Mouse (Mus musculus) G1E-ER4 (cell line): ENCODE data around the gene Ifrd2. TPM values are rescaled to one million over a fixed set of nuclear protein-coding genes. Genes with fewer than 3 reads are reported as not detected.
A peak's percentile ranks its signal among the peaks of the same experiment; 100 is the strongest.

Experiments used
- GATA1 ChIP-seq: IDR thresholded peaks from one replicate; pipeline ENCODE4 v1.8.0; 2012; ENCODE audit warnings: low read length, inconsistent platforms
- polyA plus RNA-seq: library from polyadenylated mRNA; stranded (reverse); fragments of >175 nt; gene quantifications from 2 replicates; pipeline ENCODE4 v1.2.3, GENCODE M21; 2012

Ifrd2 gene
- 131 and 135 TPM in 2 replicates for polyA plus RNA-seq

DNA sequence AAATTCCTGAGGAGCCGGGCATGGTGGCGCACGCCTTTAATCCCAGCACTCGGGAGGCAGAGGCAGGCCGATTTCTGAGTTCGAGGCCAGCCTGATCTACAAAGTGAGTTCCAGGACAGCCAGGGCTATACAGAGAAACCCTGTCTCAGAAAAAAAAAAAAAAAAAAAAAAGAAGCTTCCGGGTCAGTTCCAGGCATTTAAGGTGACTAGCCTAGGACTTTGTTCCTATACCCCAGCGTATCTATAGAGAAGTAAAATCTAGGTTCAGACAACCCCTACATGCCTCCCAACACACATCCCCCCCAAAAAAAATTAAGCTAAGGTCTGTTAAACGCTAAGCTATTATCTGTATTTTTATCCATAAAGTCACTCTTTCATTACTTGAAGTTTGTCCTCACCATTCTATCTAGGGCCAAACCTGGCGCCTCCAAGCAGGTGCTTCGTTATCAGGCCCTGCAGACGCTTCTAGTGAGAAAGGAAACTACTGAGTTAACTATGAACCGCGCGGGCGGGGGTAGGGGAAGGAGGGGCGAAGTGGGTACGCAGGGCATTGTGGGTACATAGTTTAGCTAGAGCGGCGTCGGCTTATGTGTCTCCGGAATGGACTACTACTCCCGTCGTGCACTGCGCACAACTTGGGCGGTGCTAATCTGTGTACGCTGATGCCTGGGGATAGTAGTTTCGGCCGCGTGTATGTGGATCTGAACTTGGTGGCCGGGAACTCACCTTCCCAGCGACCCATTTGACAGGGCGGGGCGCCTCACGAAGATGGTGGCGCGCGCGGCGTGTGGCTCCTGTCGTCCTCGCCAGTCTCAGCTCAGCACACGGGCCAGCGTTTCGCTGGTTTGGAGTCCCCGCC lies at the start of gene Ifrd2:
Gene Ifrd2, plus strand, starts transcription at position 669 of the 859 bp plus-strand sequence.
- TF ChIP-seq GATA1 = peak; percentile 23

DNA sequence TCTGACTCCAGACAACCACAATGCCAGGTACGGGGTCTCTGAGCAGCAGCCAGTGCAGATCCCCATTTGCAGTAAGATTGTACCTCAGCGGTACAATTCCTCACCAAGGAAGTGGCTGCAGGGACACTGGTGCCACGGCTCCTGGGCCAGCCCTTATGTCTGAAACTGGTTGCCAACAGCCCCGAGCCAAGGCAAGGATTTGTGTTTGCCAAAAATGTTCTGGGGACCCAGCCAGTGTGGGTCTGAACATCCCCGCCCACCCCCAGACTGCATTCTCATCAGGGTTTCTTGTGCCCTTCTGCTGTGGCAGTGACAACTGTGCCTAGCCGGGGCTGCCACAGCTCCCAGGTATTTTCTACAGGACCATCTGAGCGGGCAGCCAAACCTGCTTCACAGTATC lies 49.2 kb upstream of the Ifrd2 start:
- TF ChIP-seq GATA1 = no peak

DNA sequence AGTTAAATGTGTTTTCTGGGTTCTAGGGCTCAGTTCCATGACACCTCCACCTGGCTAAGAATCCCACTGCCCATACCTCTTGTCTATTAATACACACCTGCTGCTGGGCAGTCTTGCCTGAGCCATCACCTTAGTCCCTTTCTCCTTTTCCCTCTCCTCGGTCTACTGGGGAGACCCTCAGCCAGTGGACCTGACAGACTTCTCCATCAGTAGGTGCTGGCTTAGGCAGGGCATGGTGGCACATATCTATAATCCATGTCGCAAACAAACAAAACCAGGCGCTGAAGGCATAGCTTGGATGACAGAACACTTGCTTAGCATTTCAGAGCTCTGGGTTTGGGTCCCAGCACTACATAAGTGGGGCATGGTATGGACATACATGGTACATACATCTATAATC lies 48.7 kb upstream of the Ifrd2 start:
- no peak for TF ChIP-seq GATA1

DNA sequence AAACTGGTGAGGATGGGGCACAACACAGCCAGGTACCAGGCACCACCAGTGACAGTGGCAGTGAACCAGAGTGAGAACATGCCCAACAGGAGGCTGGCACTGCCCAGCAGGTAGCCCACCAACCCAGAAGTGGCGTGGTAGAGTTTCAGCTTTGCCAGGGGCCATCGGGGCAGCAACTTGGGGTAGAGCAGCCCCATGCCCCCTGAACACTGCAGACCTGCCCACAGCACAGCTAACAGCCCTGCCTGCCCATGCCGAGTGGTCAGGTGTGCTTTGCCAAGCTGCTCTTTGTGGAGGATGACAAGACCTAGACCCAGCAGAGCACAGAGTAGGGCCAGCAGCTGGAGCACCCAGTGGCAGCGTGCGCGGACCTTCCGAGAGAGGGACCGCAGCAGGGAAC lies 47.5 kb upstream of the Ifrd2 start:
- no peak for TF ChIP-seq GATA1

DNA sequence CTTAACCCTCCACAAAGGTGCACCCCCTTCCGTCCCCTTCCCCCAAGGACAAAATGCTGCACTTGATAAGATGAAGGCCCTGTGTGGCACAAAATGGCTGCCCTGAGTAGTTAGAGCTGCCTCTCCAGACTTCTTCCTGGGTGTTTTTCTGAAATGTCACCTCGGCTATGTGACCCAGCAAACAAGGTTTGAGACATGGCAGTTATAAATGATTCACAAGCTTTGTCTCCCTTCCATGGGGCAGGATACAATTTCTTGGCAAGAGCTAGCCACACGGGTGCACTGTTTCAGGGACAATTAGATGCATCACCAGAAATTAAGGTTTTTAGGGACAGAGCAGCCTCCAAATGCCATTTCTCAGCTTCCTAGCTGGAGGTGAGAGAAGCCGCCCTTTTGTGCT lies 47.0 kb upstream of the Ifrd2 start:
- TF ChIP-seq GATA1 = no peak

DNA sequence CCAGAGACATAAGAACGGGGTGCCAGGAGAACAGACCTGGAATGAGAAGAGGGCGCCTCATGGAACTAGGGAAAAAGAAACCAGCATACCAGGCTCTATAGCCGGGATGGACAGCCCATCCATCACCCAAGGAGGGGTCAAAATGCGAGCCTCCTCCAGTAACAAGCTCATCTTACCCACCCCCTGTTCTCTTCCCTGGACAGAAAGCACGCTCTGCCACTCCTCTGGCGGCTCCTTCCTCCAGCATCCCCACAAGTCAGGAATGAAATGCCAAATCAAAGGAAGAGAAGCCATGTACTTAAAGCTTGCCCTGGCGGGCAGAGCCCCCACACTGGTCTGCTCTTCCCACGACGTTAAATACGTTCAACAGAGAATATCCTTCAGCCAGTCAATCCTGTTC lies 46.4 kb upstream of the Ifrd2 start:
- TF ChIP-seq GATA1 = no peak

DNA sequence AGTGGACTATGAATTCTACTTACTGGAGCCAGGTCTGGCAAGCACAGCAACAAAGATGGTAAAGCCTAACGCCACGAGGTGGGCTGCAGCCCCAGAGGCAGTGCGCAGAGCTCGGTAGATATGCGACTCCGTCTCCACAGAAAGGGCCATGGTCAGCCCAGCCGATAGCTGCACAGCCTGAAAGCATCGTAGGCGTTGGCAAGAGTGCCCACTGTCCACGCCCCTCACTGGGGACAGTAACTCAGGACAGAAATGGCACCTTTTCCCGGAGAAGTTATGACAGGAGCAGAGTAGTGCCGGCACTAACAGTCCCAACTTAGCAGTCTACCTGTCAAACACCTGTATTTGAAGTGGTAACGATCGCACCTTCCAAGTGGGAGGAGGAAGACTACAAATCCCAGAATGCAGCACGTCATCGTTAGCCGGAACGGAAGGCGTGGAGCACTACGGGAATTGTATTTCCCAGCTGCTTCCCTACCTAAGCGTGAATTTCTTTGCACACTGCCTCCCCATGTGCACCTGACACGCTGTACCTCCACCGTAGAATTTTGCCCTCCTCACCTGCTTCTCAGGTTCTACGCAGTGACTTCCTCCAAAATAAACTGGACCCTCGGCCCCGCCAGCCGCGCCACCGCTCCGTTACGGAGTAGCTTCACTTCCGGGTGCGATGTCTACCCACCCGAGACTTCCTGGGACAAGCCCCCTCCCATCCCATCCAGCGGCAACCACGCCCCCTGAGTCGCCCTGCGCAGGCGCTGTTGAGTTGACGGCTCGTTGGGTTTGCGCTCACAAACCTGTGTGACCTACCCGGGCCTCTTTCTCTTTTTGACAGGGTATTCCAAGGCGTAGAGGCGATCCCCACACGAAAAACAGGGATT lies 45.7 kb upstream of the Ifrd2 start, which contains the start of the genes Cyb561d2 and Nprl2:
Gene Cyb561d2, minus strand, starts transcription at position 720 of the 878 bp plus-strand sequence.
Gene Nprl2, plus strand, starts transcription at position 753 of the 878 bp plus-strand sequence.
- no peak for TF ChIP-seq GATA1

DNA sequence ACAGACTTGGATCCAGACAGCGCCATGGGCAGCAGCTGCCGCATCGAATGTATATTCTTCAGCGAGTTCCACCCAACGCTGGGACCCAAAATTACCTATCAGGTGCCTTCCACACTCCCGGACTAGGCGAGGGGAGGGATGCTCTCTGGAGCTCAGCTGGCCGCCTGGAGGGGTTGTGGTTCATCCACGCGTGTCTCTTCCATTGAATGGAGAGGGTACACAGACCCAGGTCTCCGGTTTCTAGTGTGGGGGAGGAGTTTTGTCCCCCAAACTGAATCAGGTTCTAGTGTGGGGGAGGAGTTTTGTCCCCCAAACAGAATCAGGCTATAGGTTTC lies 45.1 kb upstream of the Ifrd2 start:
- TF ChIP-seq GATA1 = no peak

DNA sequence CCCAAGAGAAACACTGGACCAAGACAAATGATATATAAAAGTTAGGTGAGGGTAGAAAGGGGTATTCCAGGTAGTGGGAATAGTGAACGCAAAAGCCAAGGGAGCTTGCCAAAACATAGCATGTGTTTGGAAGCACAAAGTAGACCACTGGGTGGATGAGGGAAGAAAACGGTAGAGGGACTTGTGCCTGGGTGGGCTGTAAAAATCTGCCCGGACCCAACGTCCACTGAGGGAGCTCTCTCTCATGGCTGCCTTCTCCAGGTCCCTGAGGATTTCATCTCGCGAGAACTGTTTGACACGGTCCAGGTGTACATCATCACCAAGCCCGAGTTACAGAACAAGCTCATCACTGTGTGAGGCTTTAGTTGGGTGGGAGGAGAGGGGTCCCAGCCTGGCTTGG lies 44.7 kb upstream of the Ifrd2 start:
- no peak for TF ChIP-seq GATA1

DNA sequence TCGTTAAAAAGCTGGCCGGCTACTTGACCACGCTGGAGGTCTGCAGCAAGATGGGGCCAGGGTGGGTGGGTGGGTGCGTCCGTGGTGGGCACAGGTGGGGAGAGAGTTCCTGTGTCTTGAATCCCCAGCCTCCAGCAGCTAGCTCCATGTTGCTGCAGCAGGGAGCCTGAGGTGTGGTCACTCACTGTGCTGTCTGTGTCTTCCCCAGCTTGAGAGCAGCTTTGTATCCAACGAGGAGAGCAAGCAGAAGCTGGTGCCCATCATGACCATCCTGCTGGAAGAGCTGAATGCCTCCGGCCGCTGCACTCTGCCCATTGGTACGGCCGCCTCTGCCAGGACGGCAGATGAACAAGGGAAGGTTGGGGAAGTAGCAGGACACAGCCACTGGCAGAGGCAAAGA lies 44.1 kb upstream of the Ifrd2 start:
- no peak for TF ChIP-seq GATA1

DNA sequence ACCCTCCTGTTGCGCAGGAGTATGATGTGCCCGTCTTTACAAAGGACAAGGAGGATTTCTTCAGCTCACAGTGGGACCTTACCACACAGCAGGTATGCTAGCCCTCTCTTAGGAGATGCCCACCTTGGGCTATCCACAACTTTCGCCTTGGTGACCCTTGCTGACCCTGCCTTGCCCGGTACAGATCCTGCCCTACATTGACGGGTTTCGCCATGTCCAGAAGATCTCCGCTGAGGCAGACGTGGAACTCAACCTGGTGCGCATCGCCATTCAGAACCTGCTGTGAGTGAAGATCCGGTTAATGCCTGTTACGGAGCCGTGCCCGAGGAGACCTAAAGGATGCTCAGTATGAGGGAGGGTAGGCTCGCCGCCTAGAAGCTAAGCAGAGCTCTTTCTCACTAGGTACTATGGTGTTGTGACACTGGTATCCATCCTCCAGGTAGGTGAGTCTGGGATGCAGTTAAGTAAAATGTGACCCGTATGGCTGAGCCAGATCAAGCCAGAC lies 43.2 kb upstream of the Ifrd2 start:
- no peak for TF ChIP-seq GATA1

DNA sequence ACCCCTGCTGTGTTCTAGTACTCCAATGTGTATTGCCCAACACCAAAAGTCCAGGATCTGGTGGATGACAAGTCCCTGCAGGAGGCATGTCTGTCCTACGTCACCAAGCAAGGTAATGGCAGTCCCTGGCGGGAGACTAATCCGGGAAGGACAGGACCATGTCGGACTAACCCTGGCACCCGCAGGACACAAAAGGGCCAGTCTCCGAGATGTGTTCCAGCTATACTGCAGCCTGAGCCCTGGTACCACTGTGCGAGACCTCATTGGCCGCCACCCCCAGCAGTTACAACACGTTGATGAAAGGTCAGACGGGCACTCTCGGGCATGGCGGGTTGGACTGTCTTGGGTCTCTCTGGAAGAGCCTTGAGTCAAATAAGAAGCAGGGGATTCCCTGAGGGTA lies 42.7 kb upstream of the Ifrd2 start:
- no peak for TF ChIP-seq GATA1

DNA sequence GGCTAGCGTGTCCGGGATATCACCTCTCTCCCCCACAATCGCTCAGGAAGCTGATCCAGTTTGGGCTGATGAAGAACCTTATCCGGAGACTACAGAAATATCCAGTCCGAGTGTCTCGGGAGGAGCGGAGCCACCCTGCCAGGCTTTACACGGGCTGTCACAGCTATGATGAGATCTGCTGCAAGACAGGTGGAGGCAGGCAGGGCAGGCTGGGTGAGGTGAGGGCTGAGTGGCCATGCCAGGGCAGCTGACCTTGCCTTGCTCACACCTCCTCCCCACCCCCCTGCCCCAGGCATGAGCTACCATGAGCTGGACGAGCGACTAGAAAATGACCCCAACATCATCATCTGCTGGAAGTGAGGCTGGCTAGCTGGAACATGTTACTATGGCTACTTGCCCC lies 42.2 kb upstream of the Ifrd2 start:
- no peak for TF ChIP-seq GATA1

DNA sequence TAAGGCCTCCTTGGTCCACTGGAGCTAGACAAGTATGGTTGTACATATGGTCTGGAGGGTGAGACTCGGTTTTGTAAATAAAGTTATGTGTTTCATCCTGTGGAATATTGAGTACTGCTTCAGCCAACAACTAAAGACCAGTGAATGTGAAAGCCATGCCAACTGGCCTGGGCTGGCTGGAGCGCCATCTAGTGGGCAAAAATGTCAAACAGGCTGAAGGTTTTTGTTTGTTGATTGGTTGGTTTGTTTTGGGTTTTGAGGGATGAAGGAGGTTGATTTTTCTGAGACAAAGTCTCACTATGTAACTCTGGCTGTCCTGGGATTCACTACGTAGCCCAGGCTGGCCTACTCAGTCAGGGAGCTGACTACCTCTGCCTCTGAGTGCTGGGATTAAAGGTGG lies 41.8 kb upstream of the Ifrd2 start:
- no peak for TF ChIP-seq GATA1

DNA sequence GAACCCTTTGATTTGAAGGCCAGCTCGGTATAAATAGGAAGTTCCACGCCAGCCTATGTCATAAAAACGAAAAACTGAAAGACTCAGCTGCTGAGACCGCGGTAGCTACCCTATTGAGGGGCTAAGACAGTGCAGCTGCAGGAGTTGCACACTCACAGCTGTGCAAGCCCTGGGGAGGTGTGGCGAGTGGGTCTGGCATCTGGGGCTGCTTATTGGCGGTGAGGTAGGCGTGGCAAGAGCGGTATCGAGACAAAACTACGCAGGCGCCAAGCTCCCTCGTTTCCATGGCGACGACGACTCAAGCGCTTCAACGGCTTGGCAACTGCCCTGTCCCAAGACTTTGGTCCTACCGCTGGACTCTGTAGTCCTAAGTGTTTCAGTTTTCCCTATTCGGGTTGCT lies 40.4 kb upstream of the Ifrd2 start, which contains the start of gene Zmynd10:
Gene Zmynd10, plus strand, starts transcription at position 273 of the 400 bp plus-strand sequence.
- TF ChIP-seq GATA1 = no peak

DNA sequence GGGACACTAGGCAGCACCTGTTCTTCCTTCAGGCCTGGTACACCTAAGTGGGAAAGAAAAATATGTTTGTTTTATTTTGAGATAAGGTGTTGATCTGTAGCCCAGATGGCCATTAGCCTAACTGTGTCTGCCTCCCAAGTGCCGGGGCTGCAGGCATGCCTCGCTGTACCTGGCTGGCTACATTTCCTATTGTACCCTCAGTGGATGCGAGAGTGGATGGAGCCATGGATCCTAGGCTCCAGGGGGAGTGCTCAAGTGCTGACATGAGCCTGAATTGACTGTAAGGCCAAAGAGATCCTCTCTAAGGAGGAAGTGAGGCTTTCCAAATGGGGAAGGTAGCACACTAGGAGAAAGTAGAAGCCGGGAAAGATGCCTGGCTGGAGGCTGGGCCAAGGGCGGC lies 39.5 kb upstream of the Ifrd2 start:
- TF ChIP-seq GATA1 = no peak

DNA sequence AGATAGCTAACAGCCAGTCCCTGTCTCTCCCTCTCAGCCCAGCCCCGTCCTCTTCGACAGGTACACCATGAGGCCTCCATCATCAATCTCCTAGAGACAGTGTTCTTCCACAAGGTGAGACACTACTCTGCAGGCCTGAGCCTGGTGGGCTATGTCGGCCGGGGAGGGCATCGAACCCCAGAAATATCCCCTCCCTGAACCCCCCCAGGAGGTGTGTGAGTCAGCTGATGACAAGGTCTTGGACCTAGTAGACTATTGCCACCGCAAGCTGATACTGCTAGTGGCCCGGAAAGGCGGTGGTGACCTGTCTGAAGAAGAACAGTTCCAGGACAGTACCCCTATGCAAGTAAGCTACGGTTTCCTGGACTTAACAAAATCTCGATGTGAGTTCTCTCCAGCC lies 38.6 kb upstream of the Ifrd2 start:
- TF ChIP-seq GATA1 = no peak
